Mouse (Mus musculus) stomach, postnatal 0 days (tissue): ENCODE data around the gene Igsf21.

Experiments used
- CTCF ChIP-seq: IDR thresholded peaks from 2 replicates; pipeline ENCODE4 v1.5.1; 2016; ENCODE audit warnings: antibody characterized with exemption, low read depth, mild to moderate bottlenecking, moderate library complexity
- EP300 ChIP-seq: optimal IDR thresholded peaks from 2 replicates; pipeline ENCODE3; 2016; ENCODE audit warnings: antibody characterized with exemption

- TF ChIP-seq CTCF (no peak), EP300 (no peak)
These were observed 99.3 kb downstream of the Igsf21 start for GRCm38 (mm10) chr4:140147079-140147840.
